Mouse (Mus musculus) kidney, adult 8-10 months (tissue): ENCODE measurements around the gene Coro1c.

Source experiments
- DNase-seq, 2 experiments: peaks; one replicate each; pipeline ENCODE4 v3.0.0; 2022

The Coro1c gene

GRCm38 (mm10) chr5:113924608-113925007, 16.1 kb upstream of the Coro1c start:
- no peak for DNase-seq

DNA sequence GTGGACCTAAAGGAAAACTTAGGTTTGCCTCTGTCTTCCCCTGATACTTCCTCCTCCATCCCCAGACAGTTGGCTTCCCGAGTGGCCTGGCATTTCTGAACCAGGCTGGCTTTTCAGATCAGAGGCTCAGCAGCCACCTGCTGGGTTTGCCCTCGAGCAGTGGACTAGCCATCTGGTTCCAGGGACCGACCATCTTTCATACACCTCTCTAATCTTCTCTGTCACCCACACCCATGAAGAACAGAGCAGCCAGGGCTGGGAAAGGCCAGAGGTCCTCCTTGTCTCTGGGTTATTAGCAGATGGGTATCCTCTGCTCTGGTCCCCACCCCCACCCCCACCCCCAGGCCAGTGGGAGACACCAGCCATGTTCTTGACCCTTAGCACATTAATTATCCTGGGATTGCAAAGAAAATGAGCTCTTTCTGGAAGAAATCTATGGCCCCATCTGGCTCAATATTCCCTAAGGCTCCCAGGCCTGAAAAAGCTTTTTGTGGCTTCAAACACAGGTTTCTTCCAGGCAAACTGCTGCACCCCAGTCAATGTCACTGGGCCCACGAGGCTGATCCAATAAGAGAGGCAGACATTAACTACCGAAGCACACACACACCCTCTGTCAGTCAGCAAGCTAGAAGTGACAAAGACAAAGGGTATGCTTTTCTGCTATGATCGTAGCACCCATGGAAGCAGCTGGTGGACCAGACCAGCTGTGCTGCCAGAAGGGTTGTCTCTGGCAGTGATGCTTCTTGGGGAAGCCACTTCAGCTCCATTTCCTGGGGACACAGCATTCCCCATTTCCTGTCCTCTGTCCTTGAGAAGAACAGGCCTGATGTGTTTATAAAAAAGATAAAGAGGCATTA, 13.0 kb upstream of the Coro1c start:
- DNase-seq = no peak

GRCm38 (mm10) chr5:113919060-113919459, 10.5 kb upstream of the Coro1c start:
- no peak for DNase-seq

DNA sequence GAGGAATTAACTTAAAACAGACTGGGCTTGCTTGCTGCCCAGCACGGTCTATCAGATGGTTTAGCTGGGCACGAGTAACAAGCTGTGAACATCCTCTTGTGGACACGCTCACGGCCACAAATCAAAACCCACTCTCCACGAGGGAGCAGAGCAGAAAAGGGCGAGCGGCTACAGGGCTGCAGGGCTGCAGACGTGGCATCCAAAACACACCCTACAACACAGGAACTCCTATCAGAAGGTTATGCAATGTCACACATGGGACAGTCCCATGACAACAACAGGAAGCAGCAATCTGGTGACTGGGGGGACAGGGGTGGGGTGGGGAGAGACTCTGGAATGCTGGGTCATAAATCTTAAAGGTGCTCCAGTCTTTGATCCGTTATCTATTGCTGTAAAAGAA, 10.1 kb upstream of the Coro1c start:
- peak in 1 of 2 experiments; percentile 54 for DNase-seq

GRCm38 (mm10) chr5:113910705-113911104, 2.1 kb upstream of the Coro1c start:
- peak; percentile 75 to 82 for DNase-seq

- DNase-seq = no peak
Observed at GRCm38 (mm10) chr5:113910065-113910701, 1.6 kb upstream of the Coro1c start.

GRCm38 (mm10) chr5:113907786-113908567, 581 bp downstream of the Coro1c start:
- peak; percentile 51 to 55 for DNase-seq

DNA sequence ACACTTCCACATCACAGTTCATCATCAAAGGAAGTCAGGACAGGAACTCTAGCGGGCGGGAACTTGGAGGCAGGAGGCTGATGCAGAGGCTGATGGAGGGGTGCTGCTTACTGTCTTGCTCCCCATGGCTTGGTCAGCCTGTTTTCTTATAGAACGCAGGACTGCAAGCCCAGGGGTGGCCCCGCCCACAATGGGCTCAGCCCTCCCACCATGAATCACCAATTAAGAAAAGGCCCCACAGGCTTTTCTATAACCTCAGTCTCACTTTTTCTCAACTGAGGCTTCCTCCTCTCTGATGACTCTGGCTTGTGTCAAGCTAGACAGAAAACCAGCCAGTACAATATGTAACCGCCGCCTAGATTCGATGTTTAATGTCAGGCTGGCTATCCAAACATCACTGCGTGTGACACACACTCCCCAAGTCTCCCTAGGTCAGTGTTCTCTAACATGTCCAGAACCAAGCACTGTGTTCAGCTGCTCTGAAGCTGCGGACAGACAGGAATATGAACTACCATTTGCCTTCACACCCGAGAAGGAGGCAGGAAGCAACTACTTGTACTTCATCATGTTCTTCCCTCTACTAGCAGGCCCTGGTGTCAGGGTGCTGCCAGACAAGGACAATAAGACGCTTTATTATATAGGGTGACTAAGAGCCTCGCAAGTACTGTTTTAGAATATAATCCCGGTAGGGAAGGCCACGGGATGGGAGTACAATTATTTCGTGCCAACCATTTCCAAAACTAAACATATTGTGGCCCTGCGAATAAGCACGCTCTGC, 1.4 kb downstream of the Coro1c start:
- peak in 1 of 2 experiments; percentile 39 for DNase-seq

DNA sequence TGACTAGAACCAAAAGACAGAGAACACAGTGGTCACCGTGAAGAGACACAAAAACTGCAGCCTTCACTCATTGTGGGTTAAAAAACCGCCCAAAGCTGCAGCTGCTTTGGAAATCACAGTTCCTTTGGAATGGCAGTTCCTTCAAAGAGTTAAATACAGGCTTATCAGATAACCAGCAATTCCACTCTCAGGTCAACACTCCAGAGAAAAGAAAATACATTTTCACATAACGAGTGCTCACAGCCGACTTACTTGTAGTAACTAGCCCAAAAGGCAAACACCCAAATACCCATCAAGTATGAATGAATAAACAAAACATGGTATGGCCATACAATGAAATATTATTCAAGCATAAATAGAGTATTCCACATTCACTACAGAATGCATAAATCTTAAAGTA, 3.6 kb downstream of the Coro1c start:
- DNase-seq = no peak

- no peak for DNase-seq
Observed at GRCm38 (mm10) chr5:113902983-113903382, 5.6 kb downstream of the Coro1c start.

DNA sequence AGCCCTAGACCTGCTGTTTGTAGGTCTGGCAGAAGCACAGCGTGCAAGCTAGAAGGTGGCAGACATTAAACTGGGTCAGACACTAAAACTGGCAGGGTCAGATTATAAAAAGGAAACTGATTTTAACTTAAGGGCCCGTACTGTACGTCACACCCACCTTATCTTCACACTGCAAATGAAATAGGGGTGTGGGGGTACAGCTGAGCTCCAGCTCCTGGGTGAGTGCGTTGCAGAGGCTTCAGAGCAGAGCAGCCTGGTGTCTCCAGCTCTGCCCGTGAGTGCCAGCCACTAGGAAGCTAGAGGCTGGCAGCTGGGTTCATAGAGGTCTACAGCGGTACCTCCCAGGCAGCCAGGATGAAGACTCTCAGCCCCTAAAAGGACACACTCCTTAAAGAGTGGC, 6.5 kb downstream of the Coro1c start:
- DNase-seq = no peak

DNA sequence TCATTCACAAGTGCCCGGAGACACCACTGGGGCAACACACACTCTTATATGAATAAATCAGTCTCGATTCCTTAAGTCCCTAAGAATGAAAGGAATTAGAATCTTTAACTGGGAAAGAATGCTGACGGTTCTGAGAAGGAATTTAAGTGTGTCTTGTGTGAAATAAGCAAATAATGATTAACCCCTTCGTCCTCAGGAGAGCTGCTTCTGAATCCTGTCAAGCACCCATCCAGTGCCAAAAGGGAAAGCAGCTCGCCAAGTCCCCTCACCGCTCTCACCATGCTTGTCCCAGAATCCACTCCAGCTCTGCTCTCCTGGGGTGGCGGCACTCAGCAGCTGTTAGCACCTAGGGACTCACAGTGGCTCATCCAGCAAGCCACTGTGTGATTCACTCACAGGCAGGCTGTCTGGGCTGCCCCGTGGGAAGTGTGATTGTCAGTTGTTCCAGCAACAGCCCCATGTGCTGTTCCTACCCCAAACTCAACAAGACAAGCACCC, 7.4 kb downstream of the Coro1c start:
- DNase-seq = peak; percentile 76 to 83

DNA sequence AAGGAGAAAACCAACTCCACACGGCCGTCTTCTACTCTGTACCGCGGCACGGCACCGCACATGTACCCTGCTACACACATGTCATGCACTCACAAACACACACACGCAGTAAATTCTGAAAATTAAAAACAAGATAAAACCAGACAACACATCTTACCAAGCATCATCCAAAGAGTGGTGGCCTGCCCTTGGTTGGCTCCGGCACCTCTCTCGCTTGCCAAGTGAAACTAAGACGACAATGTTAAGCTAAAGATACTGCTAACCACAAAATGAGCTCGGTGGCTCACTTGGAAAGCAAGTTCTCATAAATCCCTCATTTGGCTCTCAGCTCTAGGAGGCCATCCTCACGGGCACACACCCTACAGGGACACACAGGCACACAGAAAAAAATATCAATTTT, 9.0 kb downstream of the Coro1c start:
- no peak for DNase-seq

GRCm38 (mm10) chr5:113892005-113892404, 16.6 kb downstream of the Coro1c start:
- no peak for DNase-seq

GRCm38 (mm10) chr5:113890874-113891273, 17.7 kb downstream of the Coro1c start:
- peak; percentile 41 to 47 for DNase-seq

DNA sequence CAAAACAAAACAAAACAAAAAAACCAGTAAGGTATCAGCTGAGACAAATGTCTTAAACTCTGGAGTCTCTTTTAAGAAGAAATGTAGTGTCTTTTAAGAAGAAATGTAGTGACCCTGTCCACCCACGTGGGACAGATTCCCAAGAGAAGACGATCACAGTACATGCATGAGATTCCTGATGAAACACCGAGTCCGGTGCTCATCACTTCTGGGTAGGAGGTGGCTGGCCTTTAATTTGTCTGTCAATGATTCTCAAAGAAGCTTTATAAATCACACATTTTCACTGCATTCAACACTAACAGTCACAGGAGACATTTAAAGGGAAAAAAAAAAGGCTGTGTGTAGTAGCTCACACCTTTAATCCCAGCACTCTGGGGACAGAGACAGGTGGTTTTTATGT, 18.6 kb downstream of the Coro1c start:
- peak; percentile 47 to 69 for DNase-seq

- DNase-seq = peak in 1 of 2 experiments; percentile 44
Observed at GRCm38 (mm10) chr5:113889181-113889906, 19.2 kb downstream of the Coro1c start.

DNA sequence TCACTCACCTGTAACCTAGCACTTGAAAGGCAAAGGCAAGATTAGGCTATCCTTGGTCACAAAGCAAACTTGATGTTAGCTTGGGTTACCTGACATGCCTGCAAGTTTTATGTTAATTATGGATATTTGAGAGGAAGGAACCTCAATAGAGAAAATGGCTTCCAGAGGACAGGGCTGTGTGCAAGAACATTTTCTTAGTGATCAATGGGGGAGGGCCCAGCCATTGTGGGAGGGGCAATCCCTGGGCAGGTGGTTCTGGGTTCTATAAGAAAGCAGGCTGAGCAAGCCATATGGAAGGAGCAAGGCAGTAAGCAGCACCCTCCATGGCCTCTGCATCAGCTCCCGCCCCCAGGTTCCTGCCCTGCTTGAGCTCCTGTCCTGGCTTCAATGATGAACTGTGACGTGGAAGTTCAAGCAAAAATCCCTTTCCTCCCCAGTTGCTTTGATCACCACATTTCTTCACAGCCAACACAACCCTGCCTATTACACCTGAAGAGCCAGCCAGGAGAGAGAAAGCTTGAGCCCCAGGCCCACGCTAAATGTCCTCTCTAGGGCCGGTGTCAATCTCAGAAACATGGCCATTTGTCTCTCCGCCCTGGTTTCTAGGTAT, 20.3 kb downstream of the Coro1c start:
- no peak for DNase-seq

GRCm38 (mm10) chr5:113887132-113887531, 21.4 kb downstream of the Coro1c start:
- DNase-seq = peak; percentile 90

- DNase-seq = no peak
Observed at GRCm38 (mm10) chr5:113885623-113886022, 22.9 kb downstream of the Coro1c start.

DNA sequence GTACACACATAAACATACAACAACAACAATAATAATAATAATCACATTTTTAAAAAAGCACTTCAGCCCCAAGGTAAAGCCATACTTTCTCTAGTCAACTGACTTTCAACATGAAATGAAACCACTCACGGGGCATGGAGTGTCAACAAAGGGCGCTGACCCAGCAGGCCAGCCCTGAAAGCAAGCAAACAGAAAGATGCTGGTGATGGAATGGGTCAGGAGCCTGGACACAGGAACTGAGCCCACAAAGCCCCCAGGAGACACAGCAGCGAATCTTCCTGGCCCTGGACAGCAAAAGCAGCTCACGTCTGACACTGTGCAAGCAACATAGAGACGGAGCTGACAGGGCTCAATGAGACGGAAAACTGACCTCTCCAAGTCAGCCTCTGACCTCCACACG, 23.8 kb downstream of the Coro1c start:
- no peak for DNase-seq
